Mouse (Mus musculus) limb, embryonic 12.5 days (tissue): Measurements from ENCODE around the gene Slc10a7. TPM values are rescaled to one million over a fixed set of nuclear protein-coding genes. Genes with fewer than 3 reads are reported as not detected.
"Not testable (repeated sequence)": the region's sequence is repeated elsewhere in the genome, so short reads cannot be mapped to it uniquely, and the experiment has no call there.

Experiments
- ATAC-seq: fragments of 200-750 bp; cut with Nextera tagmentation; 2 replicates; pipeline ENCODE4 v1.8.0; 2017; ENCODE audit warnings: low read depth, moderate TSS enrichment; ENCODE audit not compliant: insufficient number of reproducible peaks, insufficient read depth, low FRiP score, low TSS enrichment
- H3K27ac ChIP-seq: fragments of 300-500 bp; sonication (generic); 2 replicates; pipeline ENCODE4 v1.5.1; 2016; ENCODE audit warnings: mild to moderate bottlenecking, moderate library complexity
- H3K27me3 ChIP-seq: fragments of 300-500 bp; sonication (generic); 2 replicates; pipeline ENCODE4 v1.6.1; 2016; ENCODE audit warnings: mild to moderate bottlenecking, moderate library complexity
- H3K36me3 ChIP-seq: fragments of 300-500 bp; sonication (generic); 2 replicates; pipeline ENCODE4 v1.6.1; 2016; ENCODE audit warnings: mild to moderate bottlenecking, moderate library complexity
- H3K4me1 ChIP-seq: fragments of 300-500 bp; sonication (generic); replicated peaks from 2 replicates; pipeline ENCODE4 v1.6.1; 2016
- H3K4me2 ChIP-seq: fragments of 300-500 bp; sonication (generic); 2 replicates; pipeline ENCODE4 v1.6.1; 2016; ENCODE audit warnings: mild to moderate bottlenecking, moderate library complexity
- H3K4me3 ChIP-seq: fragments of 300-500 bp; sonication (generic); replicated peaks from 2 replicates; pipeline ENCODE4 v1.5.1; 2016; ENCODE audit warnings: mild to moderate bottlenecking
- H3K9ac ChIP-seq: fragments of 300-500 bp; sonication (generic); replicated peaks from 2 replicates; pipeline ENCODE4 v1.6.1; 2016; ENCODE audit warnings: mild to moderate bottlenecking, moderate library complexity
- H3K9me3 ChIP-seq: fragments of 300-500 bp; sonication (generic); 2 replicates; pipeline ENCODE4 v1.6.1; 2016; ENCODE audit warnings: mild to moderate bottlenecking, moderate library complexity
- WGBS: fragments of 180-500 bp; shearing (Covaris S2); methylation state at CpG from one replicate; pipeline ENCODE4 v1.1.7; 2016; 5-methylcytosine and 5-hydroxymethylcytosine counted together
- polyA plus RNA-seq: library from polyadenylated mRNA; unstranded; fragments of >200 nt; fragmentation: Nextera tagmentation; extraction: Ambion mirVana; gene quantifications from 2 replicates; pipeline ENCODE4 v1.2.1, GENCODE M21; 2016

The Slc10a7 gene
- polyA plus RNA-seq: 16.5 and 17.5 TPM in 2 replicates

DNA sequence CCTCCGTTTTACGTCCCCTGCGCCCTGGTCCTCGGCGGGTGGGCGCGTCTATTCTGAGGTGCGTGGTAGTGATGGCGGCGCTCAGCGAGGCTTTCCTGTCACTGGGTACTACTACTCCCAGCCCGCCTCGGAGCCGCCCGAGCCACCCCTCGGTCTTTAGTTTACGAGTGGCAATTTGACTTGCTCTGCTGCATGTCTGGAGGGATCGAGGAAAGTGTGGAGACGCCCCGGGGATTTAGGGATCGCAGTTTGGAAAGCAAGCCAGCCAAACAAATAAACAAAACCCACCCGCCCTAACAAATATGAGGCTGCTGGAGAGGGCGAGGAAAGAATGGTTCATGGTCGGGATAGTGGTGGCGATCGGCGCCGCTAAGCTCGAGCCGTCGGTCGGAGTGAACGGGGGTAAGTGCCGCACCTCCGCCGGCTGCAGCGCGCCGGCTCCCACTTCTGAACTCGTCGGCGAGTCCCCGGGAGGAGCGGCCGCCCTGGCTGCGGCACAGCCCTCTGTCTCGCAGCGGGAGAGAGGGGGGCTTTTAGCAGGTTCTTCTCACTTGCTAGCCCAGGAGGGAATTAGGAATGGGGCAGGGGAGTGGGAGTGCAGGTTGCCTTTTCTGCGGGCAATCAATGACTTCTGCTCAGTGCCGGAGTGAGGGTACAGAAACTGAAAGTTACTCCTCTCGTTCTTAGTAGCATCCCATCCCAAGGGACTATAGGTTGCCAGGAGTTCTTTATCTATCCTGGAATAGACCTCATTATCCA, at the start of gene Slc10a7:
Gene Slc10a7 (plus strand): TSS at position 74 of the 759 bp plus-strand sequence.
- Histone ChIP-seq H3K9ac (peak within 1 kb of the TSS; percentile 99), H3K27ac (peak within 1 kb of the TSS; percentile 95), H3K4me2 (peak within 1 kb of the TSS; percentile 76), H3K4me1 (peaks cover 8% of the 10 kb centered on the region), H3K36me3 (peaks cover 29% of the 10 kb centered on the region), H3K4me3 (peak within 1 kb of the TSS; percentile 88), H3K9me3 (peaks cover 9% of the 10 kb centered on the region), H3K27me3 (no peaks in the 10 kb centered on the region)
- under 1% methylated on average over 50 of the region's 51 CpGs for WGBS
- peak; percentile 96 for ATAC-seq

DNA sequence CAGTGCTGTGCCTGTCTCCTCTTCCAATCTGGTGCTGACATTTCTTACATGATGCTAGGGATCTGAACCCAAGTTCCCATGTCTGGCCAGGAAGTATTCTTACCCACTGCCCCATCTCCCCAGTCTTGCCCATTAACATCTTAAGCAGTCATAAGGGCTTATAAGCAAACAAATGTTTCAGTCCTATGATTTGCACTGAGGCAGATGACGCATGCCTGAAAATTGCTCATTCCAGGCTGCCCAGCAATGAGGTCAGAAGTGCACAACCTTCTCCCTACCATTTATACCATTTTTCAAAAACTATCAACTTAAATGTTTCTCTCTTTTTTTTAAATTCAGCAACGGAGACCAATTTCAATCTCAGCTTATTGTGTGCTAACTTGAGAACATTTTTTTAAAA, 45.2 kb upstream of the Slc10a7 start:
- ATAC-seq: no peak
- Histone ChIP-seq H3K27me3 (no peaks in the 10 kb centered on the region), H3K9ac (no peak overlapping the region), H3K4me1 (no peaks in the 10 kb centered on the region), H3K36me3 (no peaks in the 10 kb centered on the region), H3K9me3 (no peaks in the 10 kb centered on the region), H3K4me2 (no peak overlapping the region), H3K4me3 (no peak overlapping the region), H3K27ac (no peak overlapping the region)
- 83% methylated on average over 2 of the region's 2 CpGs for WGBS

DNA sequence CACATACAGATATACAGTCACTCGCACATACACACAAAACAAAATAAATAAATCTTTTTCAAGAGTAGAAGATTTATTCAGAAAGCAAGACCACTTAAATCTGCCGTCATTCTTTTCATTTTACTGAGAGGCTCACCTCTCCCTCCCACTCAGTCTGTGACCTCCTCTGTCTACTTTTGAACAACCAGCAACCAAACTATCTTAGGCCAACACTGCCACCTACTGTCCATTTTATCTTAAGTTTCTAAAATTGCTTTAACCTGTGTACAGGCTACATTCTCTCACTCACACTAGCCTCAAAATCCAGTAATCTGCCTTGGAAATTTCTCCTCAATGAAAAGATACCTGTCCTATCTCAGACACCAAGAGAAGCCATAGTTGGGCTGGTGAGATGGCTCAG, 41.3 kb upstream of the Slc10a7 start:
- Histone ChIP-seq H3K4me3 (no peak overlapping the region), H3K27me3 (no peaks in the 10 kb centered on the region), H3K27ac (no peak overlapping the region), H3K4me1 (no peaks in the 10 kb centered on the region), H3K4me2 (no peak overlapping the region), H3K9me3 (no peaks in the 10 kb centered on the region), H3K9ac (no peak overlapping the region), H3K36me3 (no peaks in the 10 kb centered on the region)
- ATAC-seq: no peak
- WGBS: 84% methylated on average over 2 of the region's 2 CpGs

DNA sequence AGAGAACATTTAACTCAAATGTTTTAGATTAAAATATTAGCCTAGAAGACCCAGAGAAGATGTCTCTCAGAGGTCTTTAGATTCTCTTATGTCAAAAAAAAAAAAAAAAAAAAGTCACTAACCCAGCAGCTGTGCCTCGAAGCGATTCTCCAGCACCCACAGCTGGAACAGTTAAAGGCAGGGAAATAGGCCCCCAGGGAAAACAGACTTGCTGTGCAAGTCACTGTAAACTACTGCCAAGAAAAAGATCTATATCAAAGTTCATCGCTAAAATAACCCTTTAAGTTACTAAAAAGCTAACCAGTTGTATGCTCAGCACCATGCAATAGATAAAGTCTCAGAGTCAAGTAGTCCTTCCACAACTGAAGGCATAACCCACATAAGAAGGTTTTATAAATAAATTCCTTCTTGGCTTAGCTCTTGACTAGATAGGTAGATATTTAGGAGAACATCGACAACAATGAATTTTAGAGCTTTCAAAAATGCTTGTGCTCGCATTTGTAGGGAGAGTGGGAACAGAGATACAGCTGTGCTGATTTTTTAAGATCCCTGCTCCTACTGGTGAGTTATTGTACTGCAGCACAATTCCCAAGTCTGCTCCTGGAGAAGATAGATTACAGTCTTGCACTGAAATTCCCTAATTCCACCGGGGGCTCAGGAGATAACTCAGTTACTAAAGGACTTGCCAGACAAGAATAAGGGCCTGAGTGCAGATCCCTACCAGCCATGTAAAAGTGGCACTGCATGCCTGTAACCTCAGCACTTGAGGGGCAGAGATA, 31.9 kb upstream of the Slc10a7 start:
- no peak overlapping the region for H3K9ac ChIP-seq
- H3K36me3 ChIP-seq: no peaks in the 10 kb centered on the region
- H3K9me3 ChIP-seq: no peaks in the 10 kb centered on the region
- no peak overlapping the region for H3K4me3 ChIP-seq
- no peak overlapping the region for H3K4me2 ChIP-seq
- no peak overlapping the region for H3K27ac ChIP-seq
- WGBS: 49% methylated on average over 6 of the region's 6 CpGs
- H3K27me3 ChIP-seq: no peaks in the 10 kb centered on the region
- ATAC-seq: no peak
- no peaks in the 10 kb centered on the region for H3K4me1 ChIP-seq

DNA sequence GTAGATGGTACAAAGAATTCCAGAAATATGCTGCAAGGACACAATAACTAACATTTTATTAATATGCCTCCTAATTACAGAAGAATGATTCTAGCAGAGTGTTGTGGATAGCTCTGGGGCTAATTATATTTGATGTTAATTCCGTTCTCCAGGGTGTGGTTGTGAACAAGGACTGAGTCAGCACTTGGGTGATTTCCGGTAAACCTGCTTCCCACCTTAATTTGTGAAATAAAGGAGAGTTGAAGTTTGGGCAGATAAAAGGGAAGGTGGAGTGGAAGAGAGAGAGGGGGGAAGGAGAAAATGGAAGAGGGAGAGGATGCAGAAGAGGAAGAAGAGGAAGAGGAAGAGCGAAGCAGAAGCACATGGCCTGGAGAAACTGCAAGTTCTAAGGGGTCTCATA, 19.4 kb upstream of the Slc10a7 start:
- WGBS: 87% methylated on average over 3 of the region's 3 CpGs

DNA sequence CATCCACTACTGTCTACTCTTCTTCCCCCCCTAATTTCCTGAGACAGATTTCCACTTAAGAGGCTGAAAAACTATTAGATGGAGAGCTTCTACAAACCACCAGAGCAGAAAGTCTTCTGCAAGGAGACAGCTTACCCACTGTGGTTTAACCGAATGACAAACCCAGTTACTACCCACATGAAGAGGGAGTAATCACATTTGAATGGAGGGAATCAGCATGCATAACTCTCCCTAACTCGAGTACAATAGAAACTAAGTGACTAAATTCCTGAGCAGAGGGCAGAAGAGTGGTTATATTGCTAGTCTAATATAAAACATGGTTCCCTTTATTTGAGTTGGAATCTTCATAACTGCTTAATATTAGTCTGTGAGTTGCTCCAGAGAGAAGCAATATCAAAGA, 16.1 kb upstream of the Slc10a7 start:
- Histone ChIP-seq H3K9me3 (0 out of 2 replicates have a peak, but pooled peaks cover 4% of the 10 kb centered on the region), H3K4me2 (no peak overlapping the region), H3K9ac (no peak overlapping the region), H3K4me1 (no peaks in the 10 kb centered on the region), H3K27me3 (no peaks in the 10 kb centered on the region), H3K36me3 (no peaks in the 10 kb centered on the region), H3K27ac (no peak overlapping the region), H3K4me3 (no peak overlapping the region)
- no peak for ATAC-seq
- WGBS: 56% methylated on average over 2 of the region's 2 CpGs

More for the DNA sequence above, 19.4 kb upstream of the Slc10a7 start:
- Histone ChIP-seq H3K36me3 (no peaks in the 10 kb centered on the region), H3K9me3 (no peaks in the 10 kb centered on the region), H3K27me3 (no peaks in the 10 kb centered on the region), H3K4me3 (no peak overlapping the region), H3K4me1 (no peaks in the 10 kb centered on the region), H3K4me2 (no peak overlapping the region), H3K9ac (no peak overlapping the region), H3K27ac (no peak overlapping the region)
- ATAC-seq: no peak

DNA sequence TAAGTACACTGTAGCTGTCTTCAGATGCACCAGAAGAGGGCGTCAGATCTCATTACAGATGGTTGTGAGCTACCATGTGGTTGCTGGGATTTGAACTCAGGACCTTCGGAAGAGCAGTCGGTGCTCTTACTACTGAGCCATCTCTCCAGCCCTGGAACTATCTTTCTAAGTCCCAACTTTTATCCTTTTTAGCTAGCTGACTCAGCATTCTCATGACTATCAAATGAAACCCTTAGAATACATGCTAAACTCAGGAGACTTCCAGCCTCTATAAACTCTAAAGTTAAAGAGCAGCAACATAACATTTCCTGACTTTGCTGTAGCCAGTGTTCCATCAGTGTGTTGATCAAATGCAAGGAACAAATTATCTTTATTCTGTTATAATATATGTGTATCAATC, 12.9 kb upstream of the Slc10a7 start:
- not testable (repeated sequence) for H3K27ac ChIP-seq, H3K36me3 ChIP-seq, H3K9me3 ChIP-seq, H3K4me3 ChIP-seq, H3K9ac ChIP-seq, ATAC-seq, H3K4me2 ChIP-seq, H3K4me1 ChIP-seq, H3K27me3 ChIP-seq
- whole genome bisulfite sequencing: 90% methylated on average over 3 of the region's 3 CpGs

GRCm38 (mm10) chr8:78502706-78503105, 6.4 kb upstream of the Slc10a7 start:
- no peak overlapping the region for H3K4me2 ChIP-seq
- H3K9me3 ChIP-seq: peaks cover 9% of the 10 kb centered on the region
- no peaks in the 10 kb centered on the region for H3K27me3 ChIP-seq
- no peak overlapping the region for H3K9ac ChIP-seq
- WGBS: 75% methylated on average over 2 of the region's 2 CpGs
- no peak overlapping the region for H3K4me3 ChIP-seq
- H3K4me1 ChIP-seq: 0 out of 2 replicates have a peak, but pooled peaks cover 3% of the 10 kb centered on the region
- H3K36me3 ChIP-seq: peaks cover 39% of the 10 kb centered on the region
- H3K27ac ChIP-seq: no peak overlapping the region
- ATAC-seq: no peak

- Histone ChIP-seq H3K9me3 (peaks cover 9% of the 10 kb centered on the region), H3K36me3 (peaks cover 42% of the 10 kb centered on the region), H3K4me3 (peak overlapping the region; percentile 88), H3K27ac (peak overlapping the region; percentile 95), H3K9ac (peak overlapping the region; percentile 99), H3K27me3 (no peaks in the 10 kb centered on the region), H3K4me1 (peaks cover 8% of the 10 kb centered on the region), H3K4me2 (peak overlapping the region; percentile 76)
- no peak for ATAC-seq
- WGBS: under 1% methylated on average over 38 of the region's 38 CpGs
Measured at GRCm38 (mm10) chr8:78507979-78508718, 997 bp upstream of the Slc10a7 start.

- under 1% methylated on average over 69 of the region's 70 CpGs for whole genome bisulfite sequencing
- Histone ChIP-seq H3K4me1 (peaks cover 8% of the 10 kb centered on the region), H3K9me3 (peaks cover 9% of the 10 kb centered on the region), H3K9ac (peak within 1 kb of the TSS; percentile 99), H3K4me2 (peak within 1 kb of the TSS; percentile 76), H3K4me3 (peak within 1 kb of the TSS; percentile 88), H3K27ac (peak within 1 kb of the TSS; percentile 95), H3K27me3 (no peaks in the 10 kb centered on the region), H3K36me3 (peaks cover 36% of the 10 kb centered on the region)
- peak; percentile 86 for ATAC-seq
Measured at GRCm38 (mm10) chr8:78508719-78509272, 350 bp upstream of the Slc10a7 start, which contains the start of gene Rbmxl1. Gene Rbmxl1 (minus strand): TSS chr8:78508898.
